Mouse (Mus musculus): ENCODE measurements around the gene Hmox2.

The Hmox2 gene

DNA sequence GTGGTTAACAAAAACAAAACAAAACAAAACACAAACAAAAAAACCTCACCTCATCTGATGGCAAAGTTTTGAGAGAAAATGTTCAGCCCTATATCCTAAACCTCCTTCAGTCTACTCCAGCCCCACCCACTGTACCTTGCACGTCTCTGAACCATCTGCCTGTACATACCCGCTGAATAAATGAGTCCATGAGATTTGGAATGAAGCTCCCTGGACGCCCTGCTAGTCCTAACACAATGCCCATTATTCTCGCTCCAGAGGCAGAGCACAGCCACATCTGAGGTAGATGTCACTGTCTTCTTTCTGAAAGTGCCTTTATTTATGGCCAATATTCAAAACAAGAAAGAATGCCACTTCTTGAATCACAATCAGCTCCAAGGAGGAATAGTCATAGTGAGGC, 59.5 kb downstream of the Hmox2 start:
- no peak for DNase-seq

DNA sequence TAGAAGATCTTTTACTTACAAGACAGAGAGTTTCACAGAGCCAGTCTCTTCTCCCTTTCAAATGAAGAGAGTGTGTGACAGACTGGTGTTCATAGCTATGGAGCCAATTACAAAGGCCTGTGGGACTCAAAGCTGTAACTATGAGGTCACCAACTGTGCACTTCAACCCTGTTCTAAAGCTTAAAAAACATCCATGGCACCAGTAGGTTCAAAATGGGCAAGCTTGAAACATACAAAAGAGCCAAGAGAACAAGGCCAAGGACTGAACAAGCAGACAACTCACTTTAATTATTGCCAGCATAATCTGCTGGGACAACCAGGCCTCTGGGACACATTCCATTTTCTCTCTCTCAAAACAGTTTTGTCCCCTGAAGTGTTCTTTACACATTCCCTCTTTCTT, 62.0 kb downstream of the Hmox2 start:
- no peak for DNase-seq

DNA sequence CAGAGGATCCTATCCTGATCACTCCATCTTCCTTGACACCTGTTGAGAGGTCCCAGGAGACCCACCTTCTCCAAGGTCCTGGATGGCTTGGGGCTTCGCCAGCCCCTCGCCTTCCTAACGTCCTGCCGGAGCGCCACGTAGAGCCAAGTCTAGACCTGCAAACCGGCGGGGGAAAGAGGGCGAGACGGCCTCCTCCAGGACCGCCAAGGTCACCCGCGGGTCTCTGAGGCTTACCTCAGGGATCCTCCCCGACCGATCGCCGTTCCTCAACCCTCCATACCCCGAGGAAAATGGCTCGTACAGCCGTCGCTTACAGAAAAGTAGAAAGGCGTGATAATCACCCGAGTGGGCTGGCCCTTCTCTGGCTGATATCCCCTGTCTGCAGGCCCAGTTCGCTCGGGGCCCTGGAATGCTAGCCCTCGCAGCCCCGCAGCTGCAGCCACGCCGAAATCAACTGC, 63.2 kb downstream of the Hmox2 start:
- DNase-seq = peak in 1 of 2 experiments; percentile 19

DNA sequence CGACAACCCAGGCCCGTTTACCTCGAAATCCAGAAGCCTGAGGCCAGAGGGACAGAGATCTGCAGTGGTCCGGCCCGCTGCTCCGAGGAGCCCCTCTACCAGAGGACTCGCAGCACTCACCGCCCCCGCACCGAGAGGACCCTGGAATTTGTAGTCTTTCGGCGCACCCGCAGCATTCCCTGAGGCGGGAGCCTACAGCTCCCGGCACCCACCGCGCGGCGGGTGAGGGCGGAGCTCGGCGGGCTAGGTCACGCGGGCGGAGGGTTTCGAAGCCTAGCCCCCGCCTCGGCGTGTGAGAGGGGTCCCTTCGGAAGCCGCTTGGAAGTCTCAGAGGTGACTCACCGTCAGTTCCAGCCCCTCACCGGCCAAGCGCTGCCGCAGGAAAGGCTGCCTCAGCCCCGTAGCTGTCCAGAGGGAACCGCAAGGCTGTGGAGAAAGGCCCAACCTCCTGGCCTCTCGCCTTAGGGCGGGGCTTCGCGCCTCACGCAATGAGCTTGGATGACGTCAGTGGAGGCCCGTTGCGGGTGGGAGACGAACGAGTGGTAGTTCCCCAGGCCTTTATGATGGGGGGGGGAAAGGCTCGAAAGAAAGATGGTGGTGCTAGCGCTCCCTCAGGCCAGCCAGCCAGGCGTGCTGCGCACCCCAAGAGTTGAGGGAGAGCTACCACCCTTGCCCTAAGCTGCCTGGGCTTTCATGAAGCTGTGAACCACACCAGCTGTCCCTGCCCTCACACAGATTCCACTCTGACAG, 63.8 kb downstream of the Hmox2 start, which contains the start of gene Cdip1:
Gene Cdip1 (minus strand): TSS at position 483 of the 750 bp plus-strand sequence.
- DNase-seq = peak; percentile 87 to 92

DNA sequence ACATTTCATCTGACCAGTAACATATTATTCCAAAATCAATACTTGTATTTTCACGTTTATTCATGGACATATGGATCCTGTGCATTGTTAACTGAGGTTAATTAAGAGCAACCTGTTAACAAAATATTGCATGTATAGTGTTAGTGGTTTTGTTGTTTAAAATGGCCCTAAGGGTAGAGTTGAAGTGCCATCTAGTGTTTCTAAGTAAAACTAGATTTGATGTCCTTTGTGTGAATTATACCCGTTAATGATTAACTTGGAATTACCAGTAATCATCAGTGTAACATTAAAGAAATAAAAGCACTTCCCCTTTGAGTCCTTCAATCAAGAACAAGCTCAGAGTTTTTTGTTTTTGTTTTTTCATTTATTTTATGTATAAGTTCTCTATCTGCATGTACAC, 65.2 kb downstream of the Hmox2 start:
- DNase-seq = no peak

DNA sequence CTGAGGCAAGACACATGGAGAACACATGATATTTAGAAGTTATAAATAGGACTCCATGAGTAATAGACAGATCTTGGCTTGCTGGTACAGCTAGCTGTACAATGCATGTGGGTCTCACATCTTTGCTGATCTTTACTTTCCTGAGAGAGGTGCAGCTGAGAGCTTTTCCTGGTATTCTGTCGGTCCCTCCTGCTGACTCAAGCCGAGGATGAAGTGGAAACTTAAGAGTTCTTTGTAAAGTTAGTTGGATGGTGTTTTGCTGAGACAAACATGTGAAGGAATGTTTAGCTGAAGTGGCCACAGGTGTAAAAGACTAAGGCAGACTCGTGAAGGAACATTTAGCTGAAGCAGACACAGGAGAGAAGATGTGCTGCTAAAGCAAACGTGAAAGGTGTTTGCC, 70.5 kb downstream of the Hmox2 start:
- DNase-seq = no peak

Measured in spleen, adult 18-20 months (tissue).